Mouse (Mus musculus): ENCODE measurements around the gene Hk1.

GRCm38 (mm10) chr10:62306483-62306882, 73.2 kb downstream of the Hk1 start:
- TF ChIP-seq CTCF (IDR thresholded peaks at IDR 0.05; ENCODE audit: low read depth, low read length), result no peak
- no peak for TF ChIP-seq GATA1 (IDR thresholded peaks at IDR 0.05; ENCODE audit: borderline replicate concordance, low read length)
- no peak for TF ChIP-seq POLR2AphosphoS5 (IDR thresholded peaks at IDR 0.05; ENCODE audit: insufficient replicate concordance, low read depth, low read length)
- TF ChIP-seq GATA2 (IDR thresholded peaks at IDR 0.05; ENCODE audit: borderline replicate concordance, low read depth, low read length), result no peak
- TF ChIP-seq TAL1 (conservative IDR thresholded peaks at IDR 0.05; ENCODE audit: low read depth, low read length), result no peak
